Mouse (Mus musculus) thymus, adult 18-20 months (tissue): ENCODE results near the gene Sp7.

ENCODE experiments used
- DNase-seq, 2 experiments: peaks; one replicate each; pipeline ENCODE4 v3.0.0; 2022; ENCODE audit warnings: mixed read lengths in 2 of 2

The Sp7 gene

DNA sequence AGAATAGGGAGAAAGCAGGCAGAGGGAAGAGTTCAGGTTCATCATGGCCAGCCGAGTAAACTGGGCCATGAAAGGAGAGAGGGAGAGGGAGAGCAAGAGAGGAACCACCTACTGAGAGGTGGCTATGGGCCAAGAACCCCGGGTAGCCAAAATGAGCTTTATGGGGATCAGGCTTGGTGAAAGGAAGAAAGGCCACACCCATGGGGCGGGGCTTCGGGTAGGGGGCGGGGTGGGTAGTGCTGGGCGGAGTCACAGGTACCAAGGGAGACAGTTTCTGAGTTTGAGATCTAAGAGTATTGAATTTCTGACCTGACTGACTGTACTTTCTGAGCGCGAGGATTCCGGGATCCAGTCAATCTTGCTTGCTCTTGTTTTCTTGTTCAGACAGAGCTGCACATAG, 19.7 kb upstream of the Sp7 start:
- DNase-seq = no peak

DNA sequence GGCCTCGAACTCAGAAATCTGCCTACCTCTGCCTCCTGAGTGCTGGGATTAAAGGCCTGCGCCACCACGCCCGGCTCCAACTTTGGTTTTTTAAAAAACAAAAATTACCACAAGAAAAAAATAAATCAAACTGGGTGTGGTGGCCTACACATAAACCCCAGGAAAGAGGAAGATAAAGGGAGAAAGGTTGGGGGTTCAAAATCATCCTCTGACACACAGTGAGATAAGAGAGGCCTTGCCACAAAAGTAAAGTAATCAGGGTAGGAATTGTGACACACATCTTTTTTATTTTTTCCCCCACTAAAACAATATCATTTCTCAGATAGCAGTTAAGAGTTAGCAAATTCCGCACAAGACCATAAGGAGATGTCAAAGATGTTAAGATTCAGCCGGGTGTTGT, 16.7 kb upstream of the Sp7 start:
- no peak for DNase-seq

- peak; percentile 31 to 32 for DNase-seq
Observed at GRCm38 (mm10) chr15:102381575-102381974, 14.6 kb upstream of the Sp7 start.

GRCm38 (mm10) chr15:102377810-102378262, 10.9 kb upstream of the Sp7 start:
- no peak for DNase-seq

GRCm38 (mm10) chr15:102377163-102377543, 10.2 kb upstream of the Sp7 start:
- DNase-seq = peak; percentile 52 to 72

GRCm38 (mm10) chr15:102376453-102377162, 9.6 kb upstream of the Sp7 start:
- DNase-seq = peak; percentile 35 to 49

- no peak for DNase-seq
Observed at GRCm38 (mm10) chr15:102370727-102371126, 3.7 kb upstream of the Sp7 start.

DNA sequence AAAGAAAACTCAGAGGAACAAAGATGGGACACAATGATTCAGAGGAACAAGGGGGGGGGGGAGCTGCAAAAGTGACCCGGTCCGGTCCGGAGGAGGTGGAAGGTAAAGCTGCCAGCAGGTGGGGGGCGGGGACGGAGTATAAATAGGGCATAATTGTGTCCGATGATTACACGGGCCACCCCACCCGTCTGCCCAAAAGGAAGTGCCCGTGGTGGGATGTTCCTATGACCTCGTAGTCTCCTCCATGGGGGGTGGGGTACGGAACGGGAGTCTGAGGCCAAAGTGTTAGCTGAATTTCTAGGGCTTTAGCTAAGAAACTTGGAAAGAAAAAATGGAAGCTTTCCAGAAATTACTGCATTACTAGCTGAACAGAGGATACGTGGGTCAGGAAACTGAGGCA, 3.0 kb upstream of the Sp7 start:
- DNase-seq = no peak

- no peak for DNase-seq
Observed at GRCm38 (mm10) chr15:102366238-102366637, 744 bp downstream of the Sp7 start.

DNA sequence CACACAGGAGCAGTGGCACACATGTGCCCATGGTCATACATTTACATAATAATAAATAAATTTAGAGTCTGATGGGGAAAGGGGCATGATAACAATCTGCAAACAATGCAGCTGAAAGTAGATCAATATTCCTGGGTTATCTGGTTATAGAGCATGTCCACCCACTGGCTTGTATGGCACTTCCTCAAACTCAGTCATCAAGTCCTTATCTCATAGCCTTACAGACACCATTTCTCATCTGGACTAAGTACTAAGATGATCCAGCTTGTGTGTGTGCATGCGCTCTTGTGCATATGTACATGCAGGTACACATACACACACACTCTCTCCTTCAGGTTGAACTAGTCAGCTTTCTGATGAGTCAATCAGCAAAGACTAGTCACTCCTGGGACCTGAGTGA, 2.3 kb downstream of the Sp7 start:
- DNase-seq = no peak

DNA sequence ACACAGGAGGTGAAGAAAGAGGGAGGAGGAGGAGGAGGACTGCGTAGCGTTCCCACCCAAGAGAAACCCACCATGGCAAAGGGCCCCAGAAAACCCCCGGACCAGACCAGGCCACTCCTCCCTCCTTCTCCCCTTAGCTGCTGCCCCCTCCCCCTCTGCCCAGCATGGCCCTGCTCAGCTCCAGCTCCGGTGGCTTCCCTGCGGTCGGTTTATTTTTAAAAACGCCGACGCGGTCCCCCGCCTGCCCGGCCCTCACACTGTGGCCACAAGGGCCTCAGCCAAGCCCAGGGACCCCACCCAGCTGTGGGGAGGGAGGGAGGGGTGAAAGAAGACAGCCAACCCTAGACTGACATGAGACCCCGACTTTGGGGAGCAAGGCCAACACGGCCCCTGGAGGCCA, 4.3 kb downstream of the Sp7 start:
- no peak for DNase-seq

GRCm38 (mm10) chr15:102358834-102359233, 8.1 kb downstream of the Sp7 start:
- DNase-seq = no peak

DNA sequence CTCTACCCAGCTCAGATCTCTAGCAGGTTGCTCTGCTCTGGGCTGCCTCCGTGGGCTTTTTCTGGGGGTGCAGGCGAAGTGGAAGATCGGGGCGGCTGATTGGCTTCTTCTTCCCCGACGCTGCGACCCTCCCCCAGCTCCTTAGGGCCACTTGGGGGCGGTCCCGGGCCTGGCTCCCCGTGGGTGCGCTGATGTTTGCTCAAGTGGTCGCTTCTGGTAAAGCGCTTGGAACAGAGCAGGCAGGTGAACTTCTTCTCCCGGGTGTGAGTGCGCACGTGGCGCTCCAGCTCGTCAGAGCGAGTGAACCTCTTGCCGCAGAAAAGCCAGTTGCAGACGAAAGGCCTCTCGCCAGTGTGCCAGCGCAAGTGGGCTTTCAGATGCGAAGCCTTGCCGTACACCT, 8.9 kb downstream of the Sp7 start:
- no peak for DNase-seq

DNA sequence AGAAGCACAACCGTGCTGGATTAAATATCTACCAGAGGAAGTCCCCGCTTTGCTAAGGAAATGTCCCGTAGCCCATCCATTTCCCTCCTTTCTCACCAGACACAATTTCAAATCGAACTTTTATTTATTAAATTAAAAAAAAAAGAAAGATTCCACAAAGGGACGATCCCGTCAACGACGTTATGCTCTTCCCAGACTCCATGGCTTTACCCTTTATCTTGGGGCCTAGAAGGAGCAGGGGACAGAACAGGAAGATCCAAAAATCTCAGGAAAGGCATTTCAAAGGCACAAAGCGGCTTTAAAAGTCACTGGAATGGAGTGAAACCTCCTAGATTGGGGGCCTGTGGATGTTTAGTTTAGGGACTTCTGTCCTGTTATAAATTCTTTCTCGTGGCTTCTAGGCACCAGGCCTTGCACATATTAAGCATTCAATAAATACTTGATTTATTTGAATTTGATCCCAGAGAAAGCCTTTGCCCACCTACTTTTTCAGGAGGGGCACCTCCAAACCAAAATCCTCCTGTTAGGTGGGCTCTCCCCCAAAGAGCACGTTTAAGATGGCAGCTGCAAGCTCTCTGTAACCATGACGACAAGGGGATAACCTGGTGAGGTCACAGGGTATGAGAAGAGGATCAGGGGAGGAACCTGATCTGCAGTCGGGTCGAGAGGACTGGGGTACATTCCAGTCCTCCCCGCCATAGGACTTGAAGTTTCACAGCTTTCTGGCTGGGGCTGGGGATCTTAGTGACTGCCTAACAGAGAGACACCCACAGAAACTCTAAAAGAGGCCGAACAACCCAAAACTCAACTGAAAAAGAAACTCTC, 10.3 kb downstream of the Sp7 start:
- no peak for DNase-seq

- no peak for DNase-seq
Observed at GRCm38 (mm10) chr15:102355871-102356441, 11.0 kb downstream of the Sp7 start.

GRCm38 (mm10) chr15:102355134-102355870, 11.7 kb downstream of the Sp7 start:
- no peak for DNase-seq

- no peak for DNase-seq
Observed at GRCm38 (mm10) chr15:102353986-102354385, 13.0 kb downstream of the Sp7 start.

DNA sequence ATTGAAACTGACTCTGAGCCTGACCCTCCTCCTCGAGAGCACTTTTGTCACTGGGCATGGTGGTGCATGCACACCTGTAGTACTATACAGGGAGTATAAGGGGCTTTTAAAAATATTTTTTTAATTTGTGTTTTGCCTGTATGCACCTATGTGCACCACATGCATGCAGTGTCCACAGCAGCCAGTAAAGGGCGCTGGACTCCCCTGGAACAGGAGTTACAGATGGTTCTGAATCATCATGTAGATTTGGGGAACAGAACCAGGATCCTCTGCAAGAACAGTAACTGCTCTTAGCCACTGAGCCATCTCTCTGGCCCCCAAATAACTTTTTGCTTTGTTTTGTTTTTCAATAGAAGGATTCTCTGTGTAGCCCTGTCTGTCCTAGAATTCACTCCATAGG, 14.8 kb downstream of the Sp7 start:
- no peak for DNase-seq

- no peak for DNase-seq
Observed at GRCm38 (mm10) chr15:102350942-102351291, 16.1 kb downstream of the Sp7 start.

GRCm38 (mm10) chr15:102350138-102350941, 16.6 kb downstream of the Sp7 start, which contains the start of gene Aaas:
Aaas (minus strand) TSS chr15:102350771.
- DNase-seq = peak; percentile 85 to 88

DNA sequence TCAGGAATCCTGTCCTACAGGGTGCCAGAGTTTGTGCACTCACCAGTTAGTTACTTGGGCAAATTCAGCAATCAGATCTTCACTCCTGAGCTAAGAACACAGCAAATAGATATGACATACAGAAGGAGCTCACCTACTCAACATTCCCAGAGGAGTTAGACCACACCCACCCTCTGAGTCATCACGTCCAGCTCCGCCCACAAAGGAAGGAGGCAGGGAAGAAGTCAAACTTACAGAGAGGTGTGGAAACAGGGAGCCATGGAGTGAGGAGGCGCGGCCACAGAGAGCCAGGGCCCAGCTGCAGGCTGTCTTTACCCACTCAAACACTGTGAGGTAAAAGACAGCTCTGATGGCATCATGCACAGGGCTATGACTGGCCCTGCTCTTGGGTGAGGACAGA, 20.5 kb downstream of the Sp7 start:
- no peak for DNase-seq

DNA sequence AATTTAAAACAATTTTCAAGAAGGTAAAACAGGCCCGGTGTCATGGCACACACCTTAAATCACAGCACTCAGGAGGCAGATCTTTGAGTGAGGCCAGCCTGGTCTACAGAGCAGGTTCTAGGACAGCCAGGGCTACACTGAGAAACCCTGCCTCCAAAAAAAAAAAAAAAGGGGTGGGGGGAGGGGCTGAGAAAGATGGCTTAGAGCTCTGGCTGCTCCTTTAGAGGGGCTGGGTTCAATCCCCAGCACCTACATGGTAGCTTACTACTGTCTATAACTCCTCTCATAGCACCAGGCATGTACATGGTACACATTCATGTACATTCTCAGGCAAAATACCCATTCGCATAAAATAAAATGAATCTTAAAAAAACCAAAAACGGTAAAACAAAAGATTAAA, 22.5 kb downstream of the Sp7 start:
- no peak for DNase-seq
